ENCODE assay signal across 8 mouse cellular contexts in the genomic region with DNA sequence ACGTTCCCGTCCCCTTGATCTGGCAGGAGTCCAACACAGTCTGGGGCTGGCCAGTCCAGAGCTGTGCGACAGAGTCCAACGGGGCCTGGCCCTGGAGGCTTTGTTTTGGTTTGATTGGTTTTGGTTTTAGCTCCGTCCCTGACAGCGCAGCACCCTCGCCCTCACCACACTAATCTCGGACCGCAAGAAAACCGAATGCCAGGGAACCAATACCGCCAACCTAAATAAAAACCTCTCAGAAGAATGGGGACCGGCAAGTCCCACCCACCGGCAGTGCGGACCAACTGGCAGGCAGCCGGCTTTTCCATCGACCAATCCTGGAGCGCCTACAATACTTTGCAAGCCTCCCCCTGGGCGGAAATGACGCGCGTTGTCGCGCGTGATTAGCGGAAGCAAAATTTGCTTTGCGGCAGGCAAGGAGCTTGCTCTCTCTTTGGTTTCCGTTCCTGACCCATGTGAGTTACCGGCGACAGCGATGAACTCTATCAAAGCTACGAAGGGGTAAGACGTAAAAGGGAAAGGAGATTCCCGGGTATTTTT. TPM values are rescaled to one million over a fixed set of nuclear protein-coding genes. Genes with fewer than 3 reads are reported as not detected.
DNase-seq lines count a peak whose midpoint lies in the region; ATAC-seq and TF ChIP-seq lines count a peak whose summit lies in the region.

A gene (plus strand): TSS at position 395 of the 540 bp plus-strand sequence.

- TF ChIP-seq CTCF in E14TG2a.4 (conservative IDR thresholded peaks at IDR 0.05; ENCODE audit: low read length): no peak
- no peak for TF ChIP-seq CTCF in heart, postnatal 0 days (IDR thresholded peaks at IDR 0.05; ENCODE audit: low read depth)
- no peak for TF ChIP-seq CTCF in testis, adult 2 months (IDR thresholded peaks at IDR 0.05; ENCODE audit: control insufficient read depth, insufficient read depth, insufficient replicate concordance, low read depth, low read length)

- H3K9ac ChIP-seq in forebrain, embryonic 12.5 days: peak within 1 kb of the TSS; percentile 47
- H3K9ac ChIP-seq in heart, postnatal 0 days (replicated peaks; ENCODE audit: low read depth, low read length): peak within 1 kb of the TSS; percentile 54
- H3K9ac ChIP-seq in liver, embryonic 16.5 days (ENCODE audit: low read depth, low read length): peak within 1 kb of the TSS; percentile 67
- peak within 1 kb of the TSS; percentile 65 for H3K9ac ChIP-seq in neural tube, embryonic 13.5 days

- H3K9me3 ChIP-seq in E14TG2a.4 (ENCODE audit: low read length): peaks cover 4% of the 10 kb centered on the region
- no peaks in the 10 kb centered on the region for H3K9me3 ChIP-seq in forebrain, embryonic 12.5 days
- H3K9me3 ChIP-seq in heart, postnatal 0 days (replicated peaks; ENCODE audit: control insufficient read depth, low read length): no peaks in the 10 kb centered on the region
- no peaks in the 10 kb centered on the region for H3K9me3 ChIP-seq in liver, embryonic 16.5 days (replicated peaks; ENCODE audit: control insufficient read depth, low read length)
- H3K9me3 ChIP-seq in neural tube, embryonic 13.5 days: no peaks in the 10 kb centered on the region

- H3K4me1 ChIP-seq in E14TG2a.4 (replicated peaks; ENCODE audit: low read depth, low read length): peaks cover 20% of the 10 kb centered on the region
- H3K4me1 ChIP-seq in forebrain, embryonic 12.5 days: no peaks in the 10 kb centered on the region
- H3K4me1 ChIP-seq in heart, postnatal 0 days (ENCODE audit: control insufficient read depth, insufficient read depth): no peaks in the 10 kb centered on the region; the same call in 1 of the 2 replicates
- no peaks in the 10 kb centered on the region; the same call in 1 of the 2 replicates for H3K4me1 ChIP-seq in liver, embryonic 16.5 days (ENCODE audit: control insufficient read depth, low read depth, low read length)
- peaks cover 10% of the 10 kb centered on the region for H3K4me1 ChIP-seq in neural tube, embryonic 13.5 days (replicated peaks)
- peaks cover 2% of the 10 kb centered on the region; the same call in 1 of the 2 replicates for H3K4me1 ChIP-seq in testis, adult 2 months (ENCODE audit: control insufficient read depth, insufficient read depth, low read length)

- H3K27me3 ChIP-seq in E14TG2a.4 (ENCODE audit: insufficient read depth, low read length): no peaks in the 10 kb centered on the region
- no peaks in the 10 kb centered on the region for H3K27me3 ChIP-seq in forebrain, embryonic 12.5 days
- no peaks in the 10 kb centered on the region for H3K27me3 ChIP-seq in heart, postnatal 0 days (ENCODE audit: control insufficient read depth, insufficient read depth, low read length)
- H3K27me3 ChIP-seq in liver, embryonic 16.5 days (ENCODE audit: control insufficient read depth, insufficient read depth, low read depth, low read length): no peaks in the 10 kb centered on the region
- H3K27me3 ChIP-seq in neural tube, embryonic 13.5 days: no peaks in the 10 kb centered on the region
- H3K27me3 ChIP-seq in testis, adult 2 months (ENCODE audit: control insufficient read depth, insufficient read depth, low read length): no peaks in the 10 kb centered on the region

- H3K4me2 ChIP-seq in forebrain, embryonic 12.5 days: peak within 1 kb of the TSS; percentile 54
- peak within 1 kb of the TSS; percentile 65 for H3K4me2 ChIP-seq in heart, postnatal 0 days (ENCODE audit: low read depth, low read length)
- peak within 1 kb of the TSS; percentile 77 for H3K4me2 ChIP-seq in liver, embryonic 16.5 days (ENCODE audit: low read depth, low read length)
- peak within 1 kb of the TSS; percentile 61 for H3K4me2 ChIP-seq in neural tube, embryonic 13.5 days

- peak; percentile 33; the same call in 1 of the 2 replicates for TF ChIP-seq POLR2A in testis, adult 2 months (IDR thresholded peaks at IDR 0.05; ENCODE audit: control insufficient read depth, low read depth, low read length)

- WGBS in forebrain, embryonic 12.5 days: 15% methylated on average over 33 of the region's 33 CpGs
- WGBS in heart, postnatal 0 days: 5% methylated on average over 33 of the region's 33 CpGs
- 11% methylated on average over 33 of the region's 33 CpGs for WGBS in liver, embryonic 16.5 days (ENCODE audit: insufficient replicate concordance)
- 10% methylated on average over 33 of the region's 33 CpGs for WGBS in neural tube, embryonic 13.5 days

- DNase-seq in c-Kit-positive CD71-positive TER-119-positive erythroid progenitor cells, embryonic 14.5 days (ENCODE audit: low spot score): peak; percentile 86
- DNase-seq in heart, postnatal 0 days (ENCODE audit: low spot score): peak; percentile 93
- peak; percentile 94 to 97 for DNase-seq in kidney, postnatal 4 days

- H3K36me3 ChIP-seq in E14TG2a.4 (ENCODE audit: insufficient read depth, low read length): peaks cover 35% of the 10 kb centered on the region
- H3K36me3 ChIP-seq in forebrain, embryonic 12.5 days (replicated peaks): peaks cover 3% of the 10 kb centered on the region; the same call in 1 of the 2 replicates
- 0 out of 2 replicates have a peak, but pooled peaks cover 5% of the 10 kb centered on the region for H3K36me3 ChIP-seq in heart, postnatal 0 days (replicated peaks; ENCODE audit: control insufficient read depth, insufficient read depth, low read length)
- H3K36me3 ChIP-seq in liver, embryonic 16.5 days (ENCODE audit: control insufficient read depth, insufficient read depth): no peaks in the 10 kb centered on the region
- H3K36me3 ChIP-seq in neural tube, embryonic 13.5 days: peaks cover 3% of the 10 kb centered on the region; the same call in 1 of the 2 replicates
- no peaks in the 10 kb centered on the region for H3K36me3 ChIP-seq in testis, adult 2 months (ENCODE audit: control insufficient read depth, insufficient read depth, low read length)

- ATAC-seq in forebrain, embryonic 12.5 days (ENCODE audit: low FRiP score): peak; percentile 100
- ATAC-seq in heart, postnatal 0 days (ENCODE audit: insufficient read depth, low read depth): peak; percentile 99
- ATAC-seq in liver, embryonic 16.5 days (ENCODE audit: low read depth): peak; percentile 99
- peak; percentile 99 for ATAC-seq in neural tube, embryonic 13.5 days (ENCODE audit: low read depth)

- no peak for TF ChIP-seq EP300 in heart, postnatal 0 days (IDR thresholded peaks at IDR 0.05; ENCODE audit: low read depth)

- H3K4me3 ChIP-seq in E14TG2a.4 (replicated peaks; ENCODE audit: low read length): peak within 1 kb of the TSS; percentile 87
- H3K4me3 ChIP-seq in forebrain, embryonic 12.5 days (replicated peaks): peak within 1 kb of the TSS; percentile 50
- peak within 1 kb of the TSS; percentile 64 for H3K4me3 ChIP-seq in heart, postnatal 0 days (ENCODE audit: low read depth, low read length)
- peak within 1 kb of the TSS; percentile 69 for H3K4me3 ChIP-seq in liver, embryonic 16.5 days (ENCODE audit: low read depth, low read length)
- peak within 1 kb of the TSS; percentile 51 for H3K4me3 ChIP-seq in neural tube, embryonic 13.5 days
- H3K4me3 ChIP-seq in testis, adult 2 months (ENCODE audit: control insufficient read depth, low read depth, low read length): peak within 1 kb of the TSS; percentile 88

- H3K27ac ChIP-seq in forebrain, embryonic 12.5 days: peak within 1 kb of the TSS; percentile 87
- peak within 1 kb of the TSS; percentile 80 for H3K27ac ChIP-seq in heart, postnatal 0 days (ENCODE audit: low read depth)
- H3K27ac ChIP-seq in liver, embryonic 16.5 days (ENCODE audit: low read length): peak within 1 kb of the TSS; percentile 87
- H3K27ac ChIP-seq in neural tube, embryonic 13.5 days (replicated peaks): peak within 1 kb of the TSS; percentile 83
- H3K27ac ChIP-seq in testis, adult 2 months (ENCODE audit: control insufficient read depth, insufficient read depth, low read depth, low read length): peak within 1 kb of the TSS; percentile 57

RNA-seq across cellular contexts. Expression of the gene that starts here (rescaled TPM):
- polyA plus RNA-seq in forebrain, embryonic 12.5 days (2016; fragmentation: Nextera tagmentation; extraction: Ambion mirVana): 24.6 and 25.1 TPM in 2 replicates
- total RNA-seq in heart, postnatal 0 days (2014; rRNA removed; ENCODE audit: low replicate concordance): 3.4 and 6.0 TPM in 2 replicates
- 9.6 and 9.9 TPM in 2 replicates for polyA plus RNA-seq in heart, postnatal 0 days (2015; fragmentation: Nextera tagmentation; extraction: Ambion mirVana)
- polyA plus RNA-seq in liver, embryonic 16.5 days (2015; fragmentation: Nextera tagmentation; extraction: Ambion mirVana): 5.5 and 6.0 TPM in 2 replicates
- polyA plus RNA-seq in neural tube, embryonic 13.5 days (2015; fragmentation: Nextera tagmentation; extraction: Ambion mirVana): 17.9 and 18.9 TPM in 2 replicates
- 2.1 and 2.3 TPM in 2 replicates for polyA plus RNA-seq in testis, adult 2 months (2012; rRNA removed)

Comparison
In these comparisons a context has a peak if more than half of its experiments do, and no peak if none do; other contexts are left out.
1. Peak in every context shown above with its lines: DNase-seq, ATAC-seq, H3K4me3 ChIP-seq and H3K27ac ChIP-seq.